Mouse (Mus musculus) c-Kit-positive CD71-positive TER-119-positive erythroid progenitor cells, embryonic 14.5 days (primary cell): ENCODE measurements around the gene 1700016H13Rik.

Experiments used
- DNase-seq: peaks from one replicate; pipeline ENCODE4 v3.0.0-alpha.2; 2013; ENCODE audit warnings: low spot score

1700016H13Rik gene

GRCm38 (mm10) chr5:103603115-103603893 is 52.5 kb downstream of the 1700016H13Rik start:
- DNase-seq = no peak

- no peak for DNase-seq
Measured at GRCm38 (mm10) chr5:103598881-103599280, 56.9 kb downstream of the 1700016H13Rik start.

- DNase-seq = no peak
Measured at GRCm38 (mm10) chr5:103598264-103598663, 57.5 kb downstream of the 1700016H13Rik start.
